Mouse (Mus musculus) heart, adult 9 months (tissue): ENCODE results near the gene Pcf11.

Experiments
- DNase-seq, 2 experiments: peaks; one replicate each; pipeline ENCODE4 v3.0.0; 2022; ENCODE audit warnings: low spot score in 2 of 2

Pcf11 gene

GRCm38 (mm10) chr7:92637021-92637625, 32.6 kb downstream of the Pcf11 start, which contains the start of gene Ankrd42:
Ankrd42 (minus strand) TSS chr7:92637142.
- peak; percentile 86 to 93 for DNase-seq

GRCm38 (mm10) chr7:92636295-92637011, 33.3 kb downstream of the Pcf11 start:
- no peak for DNase-seq

GRCm38 (mm10) chr7:92630167-92630566, 39.6 kb downstream of the Pcf11 start:
- no peak for DNase-seq

- DNase-seq: no peak
Observed at GRCm38 (mm10) chr7:92624488-92624887, 45.2 kb downstream of the Pcf11 start.

- no peak for DNase-seq
Observed at GRCm38 (mm10) chr7:92610830-92611229, 58.9 kb downstream of the Pcf11 start.

GRCm38 (mm10) chr7:92604961-92605360, 64.8 kb downstream of the Pcf11 start:
- no peak for DNase-seq
